Mouse (Mus musculus): ENCODE data around the gene Cacng3. TPM values are rescaled to one million over a fixed set of nuclear protein-coding genes. Genes with fewer than 3 reads are reported as not detected.

Cacng3 gene
- polyA plus RNA-seq, 1 experiment from 2014 or later, result not detected

GRCm38 (mm10) chr7:122665311-122666049 is 4.8 kb upstream of the Cacng3 start:
- H3K36me3 ChIP-seq, result no peaks in the 10 kb centered on the region
- no peaks in the 10 kb centered on the region for H3K9me3 ChIP-seq
- no peak for DNase-seq (ENCODE audit: low spot score)
- H3K4me1 ChIP-seq, result peaks cover under 1% of the 10 kb centered on the region; the same call in 1 of the 2 replicates
- H3K27ac ChIP-seq, result no peak overlapping the region
- H3K27me3 ChIP-seq (ENCODE audit: insufficient read depth, poor library complexity, severe bottlenecking), result no peaks in the 10 kb centered on the region
- WGBS, result 64% methylated on average over 7 of the region's 7 CpGs
- no peak overlapping the region for H3K4me3 ChIP-seq

- H3K9me3 ChIP-seq, result no peaks in the 10 kb centered on the region
- no peaks in the 10 kb centered on the region for H3K36me3 ChIP-seq
- H3K27me3 ChIP-seq (ENCODE audit: insufficient read depth, poor library complexity, severe bottlenecking), result peaks cover 14% of the 10 kb centered on the region
- no peak overlapping the region for H3K27ac ChIP-seq
- DNase-seq (ENCODE audit: low spot score), result no peak
- 28% methylated on average over 5 of the region's 5 CpGs for WGBS
- H3K4me3 ChIP-seq, result no peak overlapping the region
- H3K4me1 ChIP-seq, result peaks cover 11% of the 10 kb centered on the region; the same call in 1 of the 2 replicates
Measured at GRCm38 (mm10) chr7:122667903-122668302, 2.4 kb upstream of the Cacng3 start.

DNA sequence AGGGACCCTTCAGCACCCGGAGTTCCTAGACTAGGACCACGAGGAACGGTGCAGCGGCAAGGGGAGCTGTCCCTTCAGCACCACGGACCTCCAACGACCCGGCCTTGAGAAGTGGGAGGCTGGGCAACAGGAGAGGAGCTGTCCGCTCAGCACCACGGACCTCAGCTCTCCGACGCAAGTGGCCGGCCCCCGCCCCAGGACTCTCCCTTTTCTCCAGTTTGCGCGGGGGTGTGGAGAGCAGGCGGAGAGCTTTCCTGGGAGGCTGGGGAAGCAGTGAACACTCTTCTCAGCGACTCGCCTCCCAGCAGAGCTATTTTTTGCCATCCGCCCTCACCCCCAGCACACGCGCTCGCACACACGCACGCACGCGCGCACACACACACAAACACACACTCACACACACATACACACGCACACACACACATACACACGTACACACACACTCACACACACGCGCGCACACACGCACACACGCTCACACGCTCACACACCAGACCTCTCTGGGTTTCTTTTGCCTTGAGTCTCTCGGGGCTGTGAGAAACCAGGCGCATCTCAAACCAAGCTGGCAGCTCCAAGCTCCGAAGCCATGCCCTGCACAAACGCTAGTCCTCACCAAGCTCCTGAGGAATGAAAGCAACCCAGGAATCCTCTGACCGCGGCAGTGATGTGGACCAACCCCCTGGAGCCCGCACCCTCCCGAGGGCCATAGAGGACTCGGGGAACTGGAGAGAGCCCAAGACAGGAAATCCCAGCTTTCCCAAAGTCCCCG is 765 bp downstream of the Cacng3 start:
- Histone ChIP-seq H3K27ac (no peak overlapping the region), H3K9me3 (no peaks in the 10 kb centered on the region), H3K36me3 (no peaks in the 10 kb centered on the region), H3K4me3 (peak overlapping the region; percentile 42), H3K4me1 (peaks cover 11% of the 10 kb centered on the region; the same call in 1 of the 2 replicates), H3K27me3 (ENCODE audit: insufficient read depth, poor library complexity, severe bottlenecking) (peaks cover 14% of the 10 kb centered on the region)
- DNase-seq (ENCODE audit: low spot score), result peak; percentile 96
- WGBS, result 8% methylated on average over 45 of the region's 45 CpGs

DNA sequence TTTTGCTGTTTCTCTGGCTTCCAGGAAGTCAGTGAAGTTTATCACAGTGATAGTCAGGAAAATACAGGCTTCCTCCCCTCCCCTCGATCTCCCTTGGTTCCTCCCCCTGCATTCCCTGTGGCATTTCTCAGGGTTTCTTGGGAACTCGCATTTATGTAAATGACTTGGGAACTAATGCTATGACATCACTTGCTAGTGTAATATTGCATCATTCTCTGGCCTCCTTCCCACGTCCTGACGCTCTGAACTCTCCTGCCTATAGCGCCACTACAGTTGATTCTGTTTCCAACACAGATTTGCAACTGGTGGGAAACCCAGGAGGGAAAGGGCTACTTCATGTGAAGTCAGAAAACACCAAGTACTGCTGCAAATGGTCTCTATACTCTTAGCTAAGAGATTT is 2.7 kb downstream of the Cacng3 start:
- no peak overlapping the region for H3K27ac ChIP-seq
- WGBS, result 48% methylated on average over 5 of the region's 5 CpGs
- H3K36me3 ChIP-seq, result no peaks in the 10 kb centered on the region
- H3K27me3 ChIP-seq (ENCODE audit: insufficient read depth, poor library complexity, severe bottlenecking), result peaks cover 14% of the 10 kb centered on the region
- H3K4me1 ChIP-seq, result peaks cover 11% of the 10 kb centered on the region; the same call in 1 of the 2 replicates
- no peaks in the 10 kb centered on the region for H3K9me3 ChIP-seq
- DNase-seq (ENCODE audit: low spot score), result no peak
- no peak overlapping the region for H3K4me3 ChIP-seq

GRCm38 (mm10) chr7:122675207-122675606 is 4.9 kb downstream of the Cacng3 start:
- H3K36me3 ChIP-seq, result no peaks in the 10 kb centered on the region
- H3K4me3 ChIP-seq, result no peak overlapping the region
- H3K27me3 ChIP-seq (ENCODE audit: insufficient read depth, poor library complexity, severe bottlenecking), result peaks cover 14% of the 10 kb centered on the region
- peaks cover 11% of the 10 kb centered on the region; the same call in 1 of the 2 replicates for H3K4me1 ChIP-seq
- DNase-seq (ENCODE audit: low spot score), result no peak
- no peaks in the 10 kb centered on the region for H3K9me3 ChIP-seq
- WGBS, result 76% methylated on average over 7 of the region's 7 CpGs
- no peak overlapping the region for H3K27ac ChIP-seq

DNA sequence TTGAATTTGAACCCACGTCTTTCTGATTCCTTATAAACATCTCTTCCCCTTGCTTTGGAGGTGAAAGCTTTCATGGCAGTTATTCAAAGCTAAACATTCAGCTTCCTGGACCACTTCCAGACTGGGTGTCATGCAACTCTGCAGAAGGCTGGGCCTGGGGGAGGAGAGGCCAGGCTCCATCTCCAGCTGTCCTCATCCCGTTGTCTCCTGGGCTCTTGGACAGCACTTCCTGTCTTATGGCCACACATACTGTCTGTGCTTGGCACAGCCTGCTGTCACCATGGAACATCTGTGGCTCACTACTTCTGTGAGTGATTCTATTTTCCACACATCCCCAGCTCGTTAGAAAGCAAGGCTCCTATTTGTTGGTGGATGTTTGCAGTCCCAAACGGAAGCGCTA is 31.5 kb downstream of the Cacng3 start:
- Histone ChIP-seq H3K27ac (no peak overlapping the region), H3K4me1 (no peaks in the 10 kb centered on the region), H3K27me3 (ENCODE audit: insufficient read depth, poor library complexity, severe bottlenecking) (no peaks in the 10 kb centered on the region), H3K9me3 (no peaks in the 10 kb centered on the region), H3K4me3 (no peak overlapping the region), H3K36me3 (no peaks in the 10 kb centered on the region)
- WGBS, result 69% methylated on average over 5 of the region's 5 CpGs
- DNase-seq (ENCODE audit: low spot score), result no peak

GRCm38 (mm10) chr7:122702443-122702842 is 32.2 kb downstream of the Cacng3 start:
- Histone ChIP-seq H3K27me3 (ENCODE audit: insufficient read depth, poor library complexity, severe bottlenecking) (no peaks in the 10 kb centered on the region), H3K9me3 (no peaks in the 10 kb centered on the region), H3K4me3 (no peak overlapping the region), H3K36me3 (no peaks in the 10 kb centered on the region), H3K4me1 (no peaks in the 10 kb centered on the region), H3K27ac (no peak overlapping the region)
- WGBS, result 65% methylated on average over 4 of the region's 4 CpGs
- no peak for DNase-seq (ENCODE audit: low spot score)

- H3K27me3 ChIP-seq (ENCODE audit: insufficient read depth, poor library complexity, severe bottlenecking), result no peaks in the 10 kb centered on the region
- WGBS, result 48% methylated on average over 5 of the region's 5 CpGs
- H3K4me1 ChIP-seq, result peaks cover 6% of the 10 kb centered on the region; the same call in 1 of the 2 replicates
- H3K27ac ChIP-seq, result no peak overlapping the region
- no peaks in the 10 kb centered on the region for H3K9me3 ChIP-seq
- no peaks in the 10 kb centered on the region for H3K36me3 ChIP-seq
- DNase-seq (ENCODE audit: low spot score), result peak; percentile 68
- H3K4me3 ChIP-seq, result no peak overlapping the region
Measured at GRCm38 (mm10) chr7:122706736-122707135, 36.4 kb downstream of the Cacng3 start.

DNA sequence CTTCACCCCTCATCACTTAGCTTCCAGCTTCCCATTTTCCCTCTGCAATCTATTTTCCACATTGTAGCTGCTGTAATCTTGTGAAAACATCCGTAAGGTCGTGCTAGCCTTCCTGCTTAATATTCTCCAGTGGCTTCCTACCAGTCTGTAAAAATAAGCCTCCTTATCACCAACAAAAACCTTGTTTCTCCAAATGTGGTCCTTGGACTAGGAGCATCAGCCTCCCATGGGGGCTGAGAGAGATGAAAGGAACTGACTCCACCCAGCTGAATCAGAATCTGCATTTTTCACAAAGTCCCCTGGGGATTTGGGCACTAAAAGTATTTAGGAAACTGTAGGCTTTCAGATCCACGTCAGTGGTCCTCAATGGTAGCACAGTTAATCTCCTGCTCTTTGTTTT is 46.0 kb downstream of the Cacng3 start:
- Histone ChIP-seq H3K4me3 (no peak overlapping the region), H3K9me3 (no peaks in the 10 kb centered on the region), H3K27me3 (ENCODE audit: insufficient read depth, poor library complexity, severe bottlenecking) (no peaks in the 10 kb centered on the region), H3K36me3 (no peaks in the 10 kb centered on the region), H3K27ac (no peak overlapping the region), H3K4me1 (no peaks in the 10 kb centered on the region)
- 25% methylated on average over 3 of the region's 3 CpGs for WGBS
- DNase-seq (ENCODE audit: low spot score), result no peak

DNA sequence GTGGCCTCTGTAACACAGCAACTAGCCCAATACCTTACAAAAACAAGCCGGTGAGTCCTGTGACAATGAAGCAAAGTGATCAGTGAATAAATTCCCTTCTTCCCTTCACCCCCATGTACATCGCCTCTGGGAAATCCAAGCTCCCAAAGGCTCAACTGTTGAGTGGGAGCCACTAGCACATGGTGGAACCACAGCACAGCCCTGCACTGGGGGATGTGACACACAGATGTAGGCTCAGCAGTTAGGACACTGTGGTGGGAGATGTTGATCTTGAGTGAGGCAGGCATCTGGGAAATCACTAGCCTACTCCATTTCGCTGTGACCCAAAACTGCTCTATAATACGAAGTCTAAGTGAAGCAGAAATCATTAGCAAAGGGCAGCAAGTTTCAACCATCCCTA is 48.2 kb downstream of the Cacng3 start:
- Histone ChIP-seq H3K27me3 (ENCODE audit: insufficient read depth, poor library complexity, severe bottlenecking) (no peaks in the 10 kb centered on the region), H3K9me3 (no peaks in the 10 kb centered on the region), H3K36me3 (no peaks in the 10 kb centered on the region)

GRCm38 (mm10) chr7:122723358-122723876 is 53.1 kb downstream of the Cacng3 start:
- Histone ChIP-seq H3K27me3 (ENCODE audit: insufficient read depth, poor library complexity, severe bottlenecking) (no peaks in the 10 kb centered on the region), H3K9me3 (no peaks in the 10 kb centered on the region), H3K4me3 (no peak overlapping the region), H3K36me3 (no peaks in the 10 kb centered on the region), H3K4me1 (0 out of 2 replicates have a peak, but pooled peaks cover 4% of the 10 kb centered on the region), H3K27ac (no peak overlapping the region)
- no peak for DNase-seq (ENCODE audit: low spot score)
- WGBS, result 39% methylated on average over 5 of the region's 5 CpGs

More for the DNA sequence above, 48.2 kb downstream of the Cacng3 start:
- Histone ChIP-seq H3K4me3 (no peak overlapping the region), H3K4me1 (0 out of 2 replicates have a peak, but pooled peaks cover 3% of the 10 kb centered on the region), H3K27ac (no peak overlapping the region)
- WGBS, result 91% methylated on average over 4 of the region's 4 CpGs
- DNase-seq (ENCODE audit: low spot score), result no peak

DNA sequence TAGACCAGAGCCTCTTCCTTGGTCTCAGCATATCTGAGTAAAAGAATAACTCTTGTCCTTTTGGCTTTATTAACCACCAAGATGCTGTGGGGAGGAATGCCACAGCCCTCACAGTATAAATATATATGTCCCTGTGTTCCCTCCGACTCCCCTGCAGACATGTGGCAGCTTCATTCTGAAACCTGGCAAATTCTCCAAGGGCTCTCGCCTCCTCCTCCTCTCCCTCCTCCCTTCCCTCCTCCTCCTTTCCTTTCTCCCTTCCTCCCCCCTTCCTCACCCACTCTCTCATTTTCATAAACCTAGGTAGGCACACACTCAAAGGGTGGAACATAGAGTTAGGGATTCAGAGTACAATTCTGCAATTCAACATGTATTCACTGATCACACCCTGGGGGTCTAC is 56.1 kb downstream of the Cacng3 start:
- Histone ChIP-seq H3K9me3 (no peaks in the 10 kb centered on the region), H3K27me3 (ENCODE audit: insufficient read depth, poor library complexity, severe bottlenecking) (no peaks in the 10 kb centered on the region), H3K36me3 (no peaks in the 10 kb centered on the region), H3K4me3 (no peak overlapping the region), H3K4me1 (peaks cover 11% of the 10 kb centered on the region; the same call in 1 of the 2 replicates), H3K27ac (no peak overlapping the region)
- no peak for DNase-seq (ENCODE audit: low spot score)
- WGBS, result 85% methylated on average over 2 of the region's 2 CpGs

GRCm38 (mm10) chr7:122728186-122728585 is 57.9 kb downstream of the Cacng3 start:
- H3K9me3 ChIP-seq, result no peaks in the 10 kb centered on the region
- no peak overlapping the region for H3K27ac ChIP-seq
- peaks cover 11% of the 10 kb centered on the region; the same call in 1 of the 2 replicates for H3K4me1 ChIP-seq
- H3K36me3 ChIP-seq, result no peaks in the 10 kb centered on the region
- DNase-seq (ENCODE audit: low spot score), result no peak
- no peak overlapping the region for H3K4me3 ChIP-seq
- H3K27me3 ChIP-seq (ENCODE audit: insufficient read depth, poor library complexity, severe bottlenecking), result no peaks in the 10 kb centered on the region
- 91% methylated on average over 8 of the region's 8 CpGs for WGBS

All from heart, embryonic 10.5 days (tissue).